Mouse (Mus musculus): Measurements from ENCODE around the gene Adad2. TPM values are rescaled to one million over a fixed set of nuclear protein-coding genes. Genes with fewer than 3 reads are reported as not detected.

Adad2 gene
- total RNA-seq, 4 experiments from 2014 or later, result 0.33 to 1.1 (median 0.71) TPM

- DNase-seq (ENCODE audit: low spot score in 2 of 2), result no peak
Observed at GRCm38 (mm10) chr8:119639798-119640197, 27.3 kb downstream of the Adad2 start.

- DNase-seq (ENCODE audit: low spot score in 2 of 2), result no peak
Observed at GRCm38 (mm10) chr8:119641058-119641457, 28.5 kb downstream of the Adad2 start.

- DNase-seq (ENCODE audit: low spot score in 2 of 2), result no peak
Observed at GRCm38 (mm10) chr8:119642960-119643359, 30.4 kb downstream of the Adad2 start.

GRCm38 (mm10) chr8:119644429-119644960, 31.9 kb downstream of the Adad2 start:
- no peak for DNase-seq (ENCODE audit: low spot score in 2 of 2)

GRCm38 (mm10) chr8:119644981-119645597, 32.5 kb downstream of the Adad2 start:
- DNase-seq (ENCODE audit: low spot score in 2 of 2), result no peak

- no peak for DNase-seq (ENCODE audit: low spot score in 2 of 2)
Observed at GRCm38 (mm10) chr8:119646197-119646596, 33.6 kb downstream of the Adad2 start.

- no peak for DNase-seq (ENCODE audit: low spot score in 2 of 2)
Observed at GRCm38 (mm10) chr8:119646846-119647245, 34.3 kb downstream of the Adad2 start.

- DNase-seq (ENCODE audit: low spot score in 2 of 2), result no peak
Observed at GRCm38 (mm10) chr8:119651324-119651723, 38.8 kb downstream of the Adad2 start.

GRCm38 (mm10) chr8:119656709-119657464, 44.3 kb downstream of the Adad2 start:
- DNase-seq (ENCODE audit: low spot score in 2 of 2), result no peak

GRCm38 (mm10) chr8:119661081-119661480, 48.5 kb downstream of the Adad2 start:
- no peak for DNase-seq (ENCODE audit: low spot score in 2 of 2)

GRCm38 (mm10) chr8:119661892-119662291, 49.3 kb downstream of the Adad2 start:
- no peak for DNase-seq (ENCODE audit: low spot score in 2 of 2)

GRCm38 (mm10) chr8:119663440-119663839, 50.9 kb downstream of the Adad2 start:
- DNase-seq (ENCODE audit: low spot score in 2 of 2), result no peak

GRCm38 (mm10) chr8:119665270-119665669, 52.7 kb downstream of the Adad2 start:
- no peak for DNase-seq (ENCODE audit: low spot score in 2 of 2)

Other genes starting within 250 kb of the Adad2 start
- 10 to 100 TPM; 26.3 to 28.5 (median 27.2) TPM for gene Mlycd, start 217.9 kb upstream of the Adad2 start, total RNA-seq (2022)
- 1 to 10 TPM in 2 of 4 experiments, under 1 TPM in 2; 0.22 to 1.2 (median 0.91) TPM for gene Osgin1, start 178.6 kb upstream of the Adad2 start, total RNA-seq (2022)
- gene Necab2, start 166.0 kb upstream of the Adad2 start, total RNA-seq (2022), result 100 to 1,000 TPM; 104 to 119 (median 115) TPM
- gene Slc38a8, start 111.0 kb upstream of the Adad2 start, total RNA-seq (2022), result under 1 TPM in 3 of 4 experiments, not detected in 1; 0.23 to 0.41 (median 0.40) TPM
- 10 to 100 TPM; 75.6 to 83.8 (median 80.9) TPM for gene Mbtps1, start 54.0 kb upstream of the Adad2 start, total RNA-seq (2022)
- 10 to 100 TPM; 43.8 to 51.8 (median 49.7) TPM for gene Hsdl1, start 37.6 kb upstream of the Adad2 start, total RNA-seq (2022)
- gene Dnaaf1, start 37.5 kb upstream of the Adad2 start, total RNA-seq (2022), result under 1 TPM; 0.13 to 0.43 (median 0.17) TPM
- 10 to 100 TPM; 10.7 to 11.8 (median 11.5) TPM for gene Taf1c, start 7.5 kb upstream of the Adad2 start, total RNA-seq (2022)
- gene Kcng4, start 22.9 kb downstream of the Adad2 start, total RNA-seq (2022), result 1 to 10 TPM; 1.7 to 3.8 (median 2.8) TPM
- gene Wfdc1, start 53.6 kb downstream of the Adad2 start, total RNA-seq (2022), result 1 to 10 TPM; 5.9 to 7.8 (median 7.0) TPM
- 1 to 10 TPM; 1.9 to 2.4 (median 2.2) TPM for gene Atp2c2, start 87.3 kb downstream of the Adad2 start, total RNA-seq (2022)
- 10 to 100 TPM; 12.5 to 15.9 (median 15.5) TPM for gene Tldc1, start 165.7 kb downstream of the Adad2 start, total RNA-seq (2022)
- 100 to 1,000 TPM; 119 to 176 (median 137) TPM for gene Cotl1, start 227.8 kb downstream of the Adad2 start, total RNA-seq (2022)
- gene Klhl36, start 249.5 kb downstream of the Adad2 start, total RNA-seq (2022), result 1 to 10 TPM; 7.0 to 9.4 (median 7.3) TPM